Mouse (Mus musculus): ENCODE measurements at regions not wholly inside any gene's neighbourhood (a gene's known extent, or its start where the extent isn't known, plus 50 kb on each side); places are given as distances from the start of the nearest gene placed in this dataset.
"Not testable (repeated sequence)": the region's sequence is repeated elsewhere in the genome, so short reads cannot be mapped to it uniquely, and the experiment has no call there.

DNA sequence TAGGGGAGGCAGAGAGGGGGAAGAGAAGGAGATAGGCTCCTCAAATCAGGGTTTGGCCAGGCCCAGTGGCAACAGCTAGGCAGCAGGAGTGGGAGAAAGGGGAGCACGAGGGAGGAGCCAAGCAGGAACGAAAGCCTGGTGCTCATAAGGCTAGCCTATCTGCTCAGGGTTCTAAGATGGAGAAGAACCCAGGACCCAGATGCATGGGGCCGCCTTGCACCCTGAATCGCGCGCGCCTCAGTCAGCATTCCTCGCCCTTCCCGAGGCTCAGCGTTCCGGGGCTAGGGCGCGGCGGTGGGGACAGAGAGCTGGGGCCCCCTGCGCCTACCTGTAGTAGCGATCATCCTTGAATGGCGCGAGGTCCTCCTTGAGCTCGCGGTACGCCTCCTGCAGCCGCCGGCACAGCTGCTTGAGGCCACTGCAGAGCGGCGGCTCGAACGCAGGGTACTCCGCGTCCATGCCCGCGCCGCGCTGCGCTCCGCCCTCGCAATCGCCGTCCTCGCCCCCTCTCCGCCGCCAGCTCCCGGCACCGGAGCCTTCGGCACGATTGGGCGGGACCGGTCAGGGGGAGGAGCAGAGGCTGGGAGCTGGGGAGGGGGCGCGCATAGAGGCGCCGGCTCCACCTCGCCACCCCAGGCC lies 60.1 kb downstream of the Dynlt1b start:
- peak; percentile 14 for DNase-seq (ENCODE audit: low read depth)

DNA sequence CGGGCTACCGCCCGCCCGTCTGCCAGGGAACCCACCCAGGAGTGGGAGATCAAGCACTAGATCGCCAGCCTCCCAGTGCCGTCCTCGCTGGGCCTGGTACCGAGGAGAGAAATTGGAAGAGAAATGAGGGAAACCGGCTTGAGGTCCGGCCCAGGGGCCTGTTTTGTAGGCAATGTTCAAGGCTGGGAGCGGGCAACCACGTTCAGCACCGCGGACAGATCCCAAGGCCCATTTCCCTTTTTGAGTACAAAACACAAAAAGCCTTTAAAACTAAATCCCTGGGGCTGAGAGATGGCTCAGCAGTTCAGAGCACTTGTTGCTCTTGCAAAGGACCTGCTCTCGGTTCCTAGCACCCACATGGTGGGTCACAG lies 60.6 kb downstream of the Dynlt1b start:
- DNase-seq (ENCODE audit: low read depth), result not testable (repeated sequence)

DNA sequence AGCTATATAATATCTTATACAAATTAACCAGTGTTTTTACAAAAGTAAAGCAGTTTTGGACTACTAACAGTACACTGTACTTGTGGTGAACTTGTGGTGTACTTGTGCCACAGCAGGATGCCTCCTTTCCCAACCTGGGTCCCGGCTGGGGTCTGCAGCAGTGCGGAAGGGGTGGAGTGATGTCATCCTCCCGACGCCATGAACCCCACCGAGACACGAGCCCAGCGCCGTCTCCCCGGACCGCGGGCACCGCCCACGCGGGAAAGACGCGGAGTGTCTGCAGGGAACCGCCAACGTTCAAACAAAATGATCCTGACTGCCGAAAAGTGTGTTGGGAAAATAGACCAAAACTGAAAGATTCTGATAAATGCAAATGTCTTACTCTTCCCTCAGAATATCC lies 62.6 kb downstream of the Dynlt1b start:
- peak; percentile 14 for DNase-seq (ENCODE audit: low read depth)

DNA sequence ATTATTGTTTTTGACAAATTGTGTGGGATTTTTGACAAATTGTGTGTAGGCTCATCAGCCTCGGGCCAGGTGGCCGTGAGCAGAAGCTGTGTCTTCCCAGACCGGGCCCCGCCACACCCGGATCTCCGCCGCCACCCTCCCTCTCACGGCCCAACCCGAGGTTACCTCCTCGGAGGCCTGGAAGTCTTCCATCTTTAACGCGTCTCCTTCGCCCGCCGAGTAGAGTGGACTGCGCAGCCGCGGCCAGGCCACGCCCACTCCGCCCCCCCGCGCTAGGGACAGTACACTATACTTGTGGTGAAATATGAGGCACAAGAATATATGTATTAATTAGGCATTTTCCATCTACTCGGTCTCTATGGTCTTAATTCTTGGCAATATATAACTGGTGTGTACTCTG lies 63.0 kb downstream of the Dynlt1b start:
- peak; percentile 60 for DNase-seq (ENCODE audit: low read depth)

DNA sequence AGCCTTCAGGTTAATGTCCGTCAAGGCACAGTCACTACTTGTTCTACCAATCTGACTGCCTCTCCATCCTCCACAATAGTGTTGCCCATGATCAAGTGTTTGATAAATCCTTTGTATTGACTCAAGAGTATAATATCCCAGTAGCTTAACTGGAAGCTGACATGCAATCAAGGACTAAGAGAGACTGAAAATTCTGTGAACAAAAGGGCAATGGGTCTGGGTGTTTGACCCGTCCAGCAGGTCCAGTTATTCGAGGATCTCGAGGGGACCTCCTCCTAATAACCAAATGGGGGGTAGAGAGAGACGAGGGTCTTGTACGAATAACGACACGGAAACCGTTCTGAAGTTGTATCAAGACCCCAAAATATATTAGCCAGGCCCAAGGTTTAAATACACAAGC lies 66.6 kb downstream of the Dynlt1b start:
- not testable (repeated sequence) for DNase-seq (ENCODE audit: low read depth)

DNA sequence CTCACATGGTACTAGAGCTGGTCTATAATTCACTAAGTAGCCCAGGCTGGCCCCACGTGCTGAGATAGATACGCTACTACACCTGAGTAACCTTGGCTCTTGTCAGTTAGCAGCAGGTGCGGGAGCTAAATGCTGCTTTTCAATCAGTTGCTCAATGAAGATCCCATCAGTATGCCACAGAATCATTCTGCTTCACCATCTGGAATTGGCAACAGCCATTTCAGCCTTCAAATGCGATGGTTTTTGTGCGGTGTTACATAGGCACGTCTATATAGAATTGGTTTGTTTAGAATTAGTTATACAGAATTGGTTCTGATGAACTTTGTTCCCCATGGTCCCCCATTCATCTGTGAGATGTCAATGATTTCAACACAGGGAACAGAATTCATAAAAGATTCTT lies 72.8 kb downstream of the Dynlt1b start:
- DNase-seq (ENCODE audit: low read depth), result not testable (repeated sequence)

DNA sequence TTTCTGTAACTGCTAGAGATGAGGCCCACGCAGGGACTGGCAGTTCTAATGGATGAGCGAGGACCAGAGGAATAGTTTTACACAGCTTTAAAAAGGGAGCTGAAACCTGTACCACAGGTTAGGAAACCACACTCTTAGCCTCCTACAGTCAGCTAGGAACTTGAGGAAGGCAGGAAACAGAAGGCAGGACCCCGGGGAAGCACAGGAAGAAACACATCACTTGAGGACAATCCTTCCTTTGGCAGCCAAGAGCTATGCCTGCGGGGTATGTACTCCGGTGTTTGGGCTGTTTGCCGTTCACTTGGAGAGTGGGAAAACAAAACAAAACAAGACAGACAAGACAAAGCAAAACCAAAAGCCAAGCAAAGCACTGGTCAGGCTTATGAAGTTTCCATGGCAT lies 76.0 kb downstream of the Dynlt1b start:
- DNase-seq (ENCODE audit: low read depth), result not testable (repeated sequence)

DNA sequence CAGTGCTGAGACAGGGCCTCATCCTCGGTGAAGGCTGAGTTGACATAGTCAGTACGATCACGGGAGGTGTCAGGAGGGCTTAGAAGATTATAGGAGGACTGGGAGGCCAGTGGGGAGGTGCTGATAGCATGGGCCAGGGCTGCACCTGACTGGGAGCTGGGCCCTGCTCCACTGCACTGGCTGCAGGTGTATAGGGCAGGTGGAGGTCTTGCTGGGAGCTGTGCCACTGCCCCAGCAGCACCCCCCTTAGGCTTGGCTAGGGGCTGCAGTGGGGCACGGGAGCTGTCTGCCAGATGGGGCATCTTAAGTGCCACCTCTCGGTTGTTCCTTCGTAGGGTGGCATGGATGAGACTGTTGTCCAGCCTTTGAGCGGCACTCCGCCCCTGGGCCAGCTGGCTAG lies 85.2 kb downstream of the Dynlt1b start:
- not testable (repeated sequence) for DNase-seq (ENCODE audit: low read depth)

DNA sequence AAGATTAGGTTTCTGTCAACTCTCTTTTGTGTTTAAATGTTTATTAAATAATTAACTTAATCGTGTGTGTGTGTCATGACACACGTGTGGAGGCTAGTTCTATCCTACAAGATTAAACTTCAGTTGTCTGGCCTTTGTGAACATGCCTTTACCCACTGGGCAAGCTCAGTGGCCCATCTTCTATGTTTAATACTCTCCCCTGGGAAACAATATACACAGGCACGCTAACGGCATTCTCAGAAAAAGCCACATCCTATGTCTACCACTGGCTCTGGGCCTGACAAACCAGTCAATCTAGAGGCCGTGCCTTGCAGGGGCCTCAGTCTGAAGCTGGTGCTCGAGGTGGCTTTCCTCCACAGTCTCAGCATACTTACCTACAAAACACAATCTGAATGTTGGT lies 82.4 kb upstream of the Dynlt1c start:
- DNase-seq (ENCODE audit: low read depth), result not testable (repeated sequence)

DNA sequence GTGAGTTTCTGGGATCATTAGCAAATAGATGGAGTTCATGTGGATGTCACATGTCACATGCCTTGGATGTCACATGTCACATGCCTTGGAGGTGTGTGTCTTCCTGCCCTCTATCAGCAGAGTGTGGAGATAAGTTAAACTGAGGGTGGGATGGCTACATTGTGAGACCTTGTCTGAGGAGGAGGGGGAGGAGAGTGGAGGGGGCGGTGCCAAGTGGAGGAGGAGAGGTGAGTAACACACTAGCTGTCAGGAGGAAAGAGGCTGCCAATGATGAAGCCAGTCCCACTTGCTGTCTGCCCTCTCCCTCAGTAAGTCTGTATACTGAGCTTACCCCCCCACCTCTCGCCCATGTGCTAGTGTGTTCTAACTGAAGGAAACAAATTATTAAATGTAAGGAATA lies 81.5 kb upstream of the Dynlt1c start:
- not testable (repeated sequence) for DNase-seq (ENCODE audit: low read depth)

DNA sequence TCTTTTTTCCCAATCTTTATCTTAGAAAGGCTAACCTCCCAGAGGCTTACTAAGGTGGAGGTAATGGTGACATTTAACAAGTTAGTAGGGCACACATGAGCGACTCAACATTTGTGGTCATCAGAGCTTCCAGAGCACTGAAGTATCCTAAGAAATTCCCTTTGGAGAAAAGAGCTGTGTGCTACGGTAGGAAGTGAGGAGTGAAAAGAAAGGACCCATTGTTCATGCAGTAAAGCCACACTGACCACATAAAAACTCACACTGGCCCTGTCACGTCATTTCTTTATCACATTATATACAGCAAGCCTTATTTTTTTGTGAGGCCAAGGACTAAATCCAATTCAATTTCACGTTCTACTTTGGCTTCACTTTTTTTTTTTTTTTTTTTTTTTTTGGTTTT lies 80.7 kb upstream of the Dynlt1c start:
- DNase-seq (ENCODE audit: low read depth), result not testable (repeated sequence)

DNA sequence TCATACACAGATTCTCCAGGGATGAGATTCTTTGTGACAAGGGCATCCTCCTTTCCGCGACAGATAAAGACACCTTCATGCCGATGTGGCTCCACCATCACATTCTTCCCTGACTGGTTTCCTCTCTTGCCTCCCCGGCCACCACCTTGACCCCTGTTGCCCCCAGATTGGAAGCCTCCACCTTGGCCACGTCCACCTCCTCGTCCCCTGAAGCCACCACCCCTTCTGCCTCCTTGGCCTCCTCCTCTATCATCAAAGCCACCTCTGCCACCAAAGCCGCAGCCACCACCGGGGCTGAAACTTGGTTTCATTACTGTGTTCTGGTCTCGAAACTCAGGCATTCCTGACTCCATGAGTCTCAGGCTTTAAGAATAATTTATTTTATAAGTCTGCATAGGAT lies 79.3 kb upstream of the Dynlt1c start:
- DNase-seq (ENCODE audit: low read depth), result not testable (repeated sequence)

DNA sequence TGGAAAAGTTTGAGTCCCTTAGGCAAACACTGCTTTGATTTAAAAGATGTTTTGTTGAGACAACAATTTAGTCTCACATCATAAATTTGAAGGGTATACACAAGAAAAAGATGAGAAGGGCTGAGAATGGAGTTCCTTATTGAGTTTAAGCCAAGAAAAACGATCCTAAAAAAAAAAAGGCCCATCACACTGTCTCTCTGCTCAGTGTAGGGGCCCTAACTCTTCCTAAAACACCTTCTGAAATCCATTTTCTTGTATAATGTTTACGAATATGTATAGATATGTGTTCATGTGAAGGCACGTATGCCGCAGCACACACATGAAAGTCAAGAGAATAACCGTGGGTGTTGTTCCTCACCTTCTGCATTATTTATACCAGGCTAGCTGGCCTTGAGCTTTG lies 62.7 kb upstream of the Dynlt1c start:
- not testable (repeated sequence) for DNase-seq (ENCODE audit: low read depth)

DNA sequence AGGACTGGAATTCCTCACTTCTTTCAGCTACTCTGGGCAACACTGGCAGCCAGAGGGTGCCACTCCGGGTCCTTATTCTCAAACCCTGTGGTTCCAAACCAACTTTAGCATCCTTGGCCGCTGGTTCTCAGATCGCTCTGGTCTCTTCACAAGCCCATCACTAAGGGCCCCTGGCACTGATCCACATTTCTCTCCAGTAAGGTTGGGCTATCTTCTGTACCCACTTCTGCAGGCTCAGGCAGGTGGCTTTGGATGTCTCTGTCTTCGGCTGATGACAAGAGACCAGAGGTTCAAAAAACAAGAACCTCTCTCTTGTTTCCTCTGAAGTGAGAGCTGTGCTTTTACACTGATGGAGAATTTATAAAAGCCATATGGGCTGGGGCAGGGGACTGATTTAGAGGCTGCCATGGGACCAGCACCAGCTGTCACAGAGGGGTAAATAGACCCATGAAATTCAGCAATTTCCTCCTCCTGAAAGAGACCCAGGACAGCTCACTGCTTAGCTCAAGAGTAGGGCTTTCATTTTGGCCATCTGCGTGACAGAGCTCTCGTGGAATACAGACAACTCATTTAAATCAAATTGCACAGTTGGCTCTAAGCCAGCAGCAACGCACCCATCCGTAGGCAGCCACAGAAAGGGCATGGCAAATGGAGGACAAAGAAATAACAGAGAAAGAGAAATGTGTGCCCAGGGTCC lies 54.3 kb upstream of the Dynlt1c start:
- not testable (repeated sequence) for DNase-seq (ENCODE audit: low read depth)

DNA sequence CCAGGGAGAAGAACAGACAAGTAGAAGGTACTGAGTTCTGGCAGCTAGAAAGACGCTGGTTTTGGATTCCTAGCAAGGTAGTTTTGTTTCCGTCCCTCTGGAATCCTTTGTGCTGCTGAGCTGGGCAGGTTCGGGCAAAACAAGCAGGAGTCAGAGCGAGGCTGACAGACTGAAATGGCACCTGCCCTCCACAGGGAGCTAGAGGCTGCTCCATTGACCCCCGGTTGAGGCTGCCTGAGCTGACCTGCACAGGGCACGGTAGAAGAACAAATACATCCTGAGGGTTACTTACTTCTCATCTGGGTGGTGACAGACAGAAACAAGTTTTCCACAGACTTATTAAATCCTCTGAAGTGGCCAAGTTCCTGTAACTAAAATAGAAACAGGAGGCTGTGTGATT lies 53.5 kb upstream of the Dynlt1c start:
- not testable (repeated sequence) for DNase-seq (ENCODE audit: low read depth)
